Mouse (Mus musculus) adrenal gland, postnatal 25 days (tissue): ENCODE data around the gene Fnbp1. TPM values are rescaled to one million over a fixed set of nuclear protein-coding genes. Genes with fewer than 3 reads are reported as not detected.

ENCODE experiments used
- DNase-seq: peaks from one replicate; pipeline ENCODE4 v3.0.0; 2021; ENCODE audit warnings: mixed read lengths
- total RNA-seq: library from RNA; stranded (reverse); gene quantifications from 2 replicates; pipeline ENCODE4 v1.2.3, GENCODE M21; 2021

Fnbp1 gene
- total RNA-seq, 1 experiment from 2014 or later: 66.0 TPM

GRCm38 (mm10) chr2:31124694-31125093 lies 17.1 kb downstream of the Fnbp1 start:
- DNase-seq: no peak

GRCm38 (mm10) chr2:31123493-31123892 lies 18.3 kb downstream of the Fnbp1 start:
- DNase-seq: no peak

- DNase-seq: no peak
These were observed 19.0 kb downstream of the Fnbp1 start for GRCm38 (mm10) chr2:31122806-31123205.

GRCm38 (mm10) chr2:31121131-31121693 lies 20.6 kb downstream of the Fnbp1 start:
- DNase-seq: no peak

GRCm38 (mm10) chr2:31119795-31120194 lies 22.0 kb downstream of the Fnbp1 start:
- no peak for DNase-seq

GRCm38 (mm10) chr2:31118639-31119380 lies 23.0 kb downstream of the Fnbp1 start:
- DNase-seq: no peak

- no peak for DNase-seq
These were observed 23.6 kb downstream of the Fnbp1 start for GRCm38 (mm10) chr2:31118211-31118610.

GRCm38 (mm10) chr2:31115943-31116731 lies 25.7 kb downstream of the Fnbp1 start:
- no peak for DNase-seq

- DNase-seq: no peak
These were observed 26.5 kb downstream of the Fnbp1 start for GRCm38 (mm10) chr2:31115091-31115942.

GRCm38 (mm10) chr2:31114205-31114604 lies 27.6 kb downstream of the Fnbp1 start:
- no peak for DNase-seq

- no peak for DNase-seq
These were observed 30.1 kb downstream of the Fnbp1 start for GRCm38 (mm10) chr2:31111685-31112084.

GRCm38 (mm10) chr2:31109960-31110548 lies 31.8 kb downstream of the Fnbp1 start:
- no peak for DNase-seq

GRCm38 (mm10) chr2:31108186-31108585 lies 33.6 kb downstream of the Fnbp1 start:
- DNase-seq: no peak

GRCm38 (mm10) chr2:31106621-31107320 lies 35.0 kb downstream of the Fnbp1 start:
- peak; percentile 36 for DNase-seq

- no peak for DNase-seq
These were observed 35.8 kb downstream of the Fnbp1 start for GRCm38 (mm10) chr2:31106004-31106403.

GRCm38 (mm10) chr2:31105279-31105678 lies 36.5 kb downstream of the Fnbp1 start:
- no peak for DNase-seq

GRCm38 (mm10) chr2:31103321-31103720 lies 38.5 kb downstream of the Fnbp1 start:
- DNase-seq: no peak

- no peak for DNase-seq
These were observed 40.5 kb downstream of the Fnbp1 start for GRCm38 (mm10) chr2:31101285-31101684.

- no peak for DNase-seq
These were observed 42.7 kb downstream of the Fnbp1 start for GRCm38 (mm10) chr2:31099079-31099478.

GRCm38 (mm10) chr2:31098616-31099015 lies 43.2 kb downstream of the Fnbp1 start:
- peak; percentile 45 for DNase-seq

GRCm38 (mm10) chr2:31097276-31097675 lies 44.5 kb downstream of the Fnbp1 start:
- DNase-seq: no peak
